Mouse (Mus musculus) G1E (cell line): Measurements from ENCODE around the gene Pisd.

Source experiments
- CTCF ChIP-seq: IDR thresholded peaks from 2 replicates; pipeline ENCODE4 v1.5.1; 2012; ENCODE audit warnings: low read depth, low read length, inconsistent platforms, mixed read lengths
- GATA1 ChIP-seq: IDR thresholded peaks from 2 replicates; pipeline ENCODE4 v1.6.1; 2012; ENCODE audit warnings: borderline replicate concordance, low read length, inconsistent platforms, mixed read lengths
- POLR2AphosphoS5 ChIP-seq: IDR thresholded peaks from 2 replicates; pipeline ENCODE4 v1.6.1; 2012; ENCODE audit warnings: low read depth, low read length, inconsistent platforms; ENCODE audit not compliant: insufficient replicate concordance
- TAL1 ChIP-seq: conservative IDR thresholded peaks from 2 replicates; pipeline ENCODE4 v1.6.1; 2012; ENCODE audit warnings: low read depth, low read length, inconsistent platforms, mixed read lengths

DNA sequence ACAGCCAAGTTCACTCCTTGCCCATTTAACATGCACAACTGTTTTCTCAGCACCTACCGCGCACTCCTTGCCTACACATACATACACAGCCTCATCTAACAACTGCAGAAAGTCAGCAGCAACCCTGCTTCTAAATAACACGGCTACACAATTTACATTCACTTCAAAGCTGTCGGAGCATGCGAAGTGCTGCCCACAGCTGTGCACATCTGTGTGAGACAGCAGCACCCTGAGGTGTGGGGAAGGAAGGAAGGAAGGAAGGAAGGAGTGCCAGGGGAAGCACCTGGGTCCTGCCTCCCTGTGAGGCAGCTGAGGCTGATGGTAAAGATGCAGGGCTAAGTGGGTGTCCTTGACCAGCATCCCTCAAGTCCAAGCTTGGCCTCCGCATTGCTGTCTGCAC, 36.5 kb downstream of the Pisd start:
- TF ChIP-seq CTCF, result no peak
- TF ChIP-seq TAL1, result no peak
- no peak for TF ChIP-seq POLR2AphosphoS5
- no peak for TF ChIP-seq GATA1
